Mouse (Mus musculus): ENCODE measurements at regions not wholly inside any gene's neighbourhood (a gene's known extent, or its start where the extent isn't known, plus 50 kb on each side); places are given as distances from the start of the nearest gene placed in this dataset.
"Not testable (repeated sequence)": the region's sequence is repeated elsewhere in the genome, so short reads cannot be mapped to it uniquely, and the experiment has no call there.

DNA sequence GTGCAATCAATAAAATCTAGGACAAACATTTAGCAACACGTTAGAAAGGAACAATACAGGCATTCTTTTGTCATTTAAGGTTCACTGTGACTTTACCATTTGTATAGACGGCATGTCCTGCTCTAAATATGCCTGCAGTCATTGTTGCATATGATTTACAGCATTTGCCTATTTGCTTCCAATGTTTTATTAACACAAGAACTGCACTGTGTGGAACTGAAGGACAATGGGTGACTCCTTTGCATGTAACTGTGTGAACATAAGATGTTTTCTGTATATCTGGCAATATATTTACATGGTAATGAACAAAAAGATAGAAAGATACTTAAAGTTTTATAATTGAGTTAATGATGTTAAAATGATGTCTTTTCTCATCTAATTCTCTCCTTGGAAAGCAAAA is 57.1 kb downstream of the Pou4f1 start:
- DNase-seq (ENCODE audit: inconsistent ontology term), result no peak

DNA sequence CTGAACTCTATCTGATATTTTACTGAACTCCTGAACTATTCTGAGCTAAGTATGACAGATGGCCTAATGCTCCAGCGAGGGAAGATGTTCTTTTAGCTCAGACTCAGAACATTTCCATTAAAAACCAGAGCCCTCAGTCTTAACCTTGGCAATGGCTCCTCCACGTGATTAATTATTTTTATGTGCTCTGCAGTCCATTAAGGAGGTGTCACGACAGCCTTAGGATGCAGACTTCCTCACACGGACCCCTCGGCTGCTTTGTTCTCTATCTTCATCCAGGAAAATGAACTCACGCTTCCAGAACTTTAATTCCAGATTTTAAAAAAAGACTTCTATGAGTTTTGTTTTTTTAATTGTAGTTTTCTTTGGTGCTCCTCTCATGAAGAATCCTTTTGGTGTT is 57.5 kb downstream of the Pou4f1 start:
- DNase-seq (ENCODE audit: inconsistent ontology term), result no peak

DNA sequence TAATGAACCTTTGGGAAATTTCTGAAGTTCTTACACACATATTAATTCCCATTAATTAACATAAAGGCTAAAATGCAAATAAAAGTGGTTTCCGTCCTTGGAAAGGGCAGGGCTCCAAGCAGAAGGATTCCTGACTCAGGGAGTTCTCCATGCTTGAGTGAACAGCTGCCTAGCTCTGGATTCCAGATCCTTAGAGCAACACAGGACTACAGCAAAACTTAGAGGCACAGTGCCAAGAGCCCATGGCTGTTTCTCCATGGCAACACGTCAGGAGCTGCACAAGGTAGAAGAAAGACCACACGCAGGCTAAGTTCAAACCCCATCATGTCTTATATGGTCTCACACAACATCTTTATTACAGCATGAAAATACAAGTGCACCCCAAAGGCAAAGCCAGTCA is 61.7 kb downstream of the Pou4f1 start:
- DNase-seq (ENCODE audit: inconsistent ontology term), result no peak

GRCm38 (mm10) chr14:104389297-104390071 is 78.3 kb downstream of the Pou4f1 start:
- no peak for DNase-seq (ENCODE audit: inconsistent ontology term)

- DNase-seq (ENCODE audit: inconsistent ontology term), result no peak
Measured at GRCm38 (mm10) chr14:104388879-104389278, 78.9 kb downstream of the Pou4f1 start.

DNA sequence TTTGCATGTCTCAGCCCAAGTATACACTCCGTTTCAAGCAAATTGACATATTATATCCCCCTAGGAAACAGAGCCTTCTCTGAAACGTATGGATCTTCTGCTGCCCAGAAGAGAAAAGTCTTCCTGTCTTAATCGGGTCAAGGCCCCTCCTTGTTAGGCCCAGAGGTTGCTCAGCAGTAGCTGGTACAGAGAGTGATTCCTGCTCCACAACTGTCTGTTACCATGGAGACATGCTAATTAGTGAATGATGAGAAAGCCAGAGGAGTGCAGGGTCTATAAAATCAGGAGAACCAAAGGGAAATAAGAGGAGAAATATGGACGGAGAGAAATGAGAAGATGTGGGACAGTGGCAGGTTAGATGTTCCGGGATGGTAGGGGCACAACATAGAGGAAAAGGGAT is 86.8 kb downstream of the Pou4f1 start:
- DNase-seq (ENCODE audit: inconsistent ontology term), result no peak

GRCm38 (mm10) chr14:104372776-104373175 is 95.0 kb downstream of the Pou4f1 start:
- no peak for DNase-seq (ENCODE audit: inconsistent ontology term)

GRCm38 (mm10) chr14:104356636-104357035 is 111.2 kb downstream of the Pou4f1 start:
- DNase-seq (ENCODE audit: inconsistent ontology term), result peak; percentile 4

- not testable (repeated sequence) for DNase-seq (ENCODE audit: inconsistent ontology term)
Measured at GRCm38 (mm10) chr14:104336783-104337182, 131.0 kb downstream of the Pou4f1 start.

- no peak for DNase-seq (ENCODE audit: inconsistent ontology term)
Measured at GRCm38 (mm10) chr14:104326089-104326488, 141.7 kb downstream of the Pou4f1 start.

- DNase-seq (ENCODE audit: inconsistent ontology term), result no peak
Measured at GRCm38 (mm10) chr14:104300141-104300540, 167.7 kb downstream of the Pou4f1 start.

- no peak for DNase-seq (ENCODE audit: inconsistent ontology term)
Measured at GRCm38 (mm10) chr14:104298312-104298711, 169.5 kb downstream of the Pou4f1 start.

- peak; percentile 2 for DNase-seq (ENCODE audit: inconsistent ontology term)
Measured at GRCm38 (mm10) chr14:104297316-104298311, 170.2 kb downstream of the Pou4f1 start.

DNA sequence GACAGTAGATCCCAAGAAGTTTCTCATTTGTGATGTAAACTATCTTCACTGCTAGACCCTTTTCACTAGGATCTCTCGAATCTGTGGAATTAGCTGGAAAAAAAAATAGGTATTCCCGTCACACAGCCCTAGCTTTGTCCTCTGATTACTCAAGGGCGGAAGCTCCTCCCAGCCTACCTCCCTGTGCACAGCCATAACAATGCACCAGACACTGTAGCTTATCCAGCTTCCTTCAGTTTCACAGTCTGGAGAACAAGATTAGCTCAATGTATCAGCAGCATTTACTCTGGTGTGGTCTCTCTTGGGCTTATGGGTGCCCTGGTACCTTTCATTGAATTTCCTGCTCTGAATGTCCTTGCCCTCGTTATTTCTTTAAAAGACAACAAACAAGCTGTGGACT is 174.0 kb downstream of the Pou4f1 start:
- no peak for DNase-seq (ENCODE audit: inconsistent ontology term)

GRCm38 (mm10) chr14:104293147-104293546 is 174.7 kb downstream of the Pou4f1 start:
- no peak for DNase-seq (ENCODE audit: inconsistent ontology term)

- no peak for DNase-seq (ENCODE audit: inconsistent ontology term)
Measured at GRCm38 (mm10) chr14:104280353-104280752, 187.4 kb downstream of the Pou4f1 start.

- DNase-seq (ENCODE audit: inconsistent ontology term), result no peak
Measured at GRCm38 (mm10) chr14:104279890-104280289, 187.9 kb downstream of the Pou4f1 start.

GRCm38 (mm10) chr14:104274752-104275151 is 193.0 kb downstream of the Pou4f1 start:
- no peak for DNase-seq (ENCODE audit: inconsistent ontology term)

DNA sequence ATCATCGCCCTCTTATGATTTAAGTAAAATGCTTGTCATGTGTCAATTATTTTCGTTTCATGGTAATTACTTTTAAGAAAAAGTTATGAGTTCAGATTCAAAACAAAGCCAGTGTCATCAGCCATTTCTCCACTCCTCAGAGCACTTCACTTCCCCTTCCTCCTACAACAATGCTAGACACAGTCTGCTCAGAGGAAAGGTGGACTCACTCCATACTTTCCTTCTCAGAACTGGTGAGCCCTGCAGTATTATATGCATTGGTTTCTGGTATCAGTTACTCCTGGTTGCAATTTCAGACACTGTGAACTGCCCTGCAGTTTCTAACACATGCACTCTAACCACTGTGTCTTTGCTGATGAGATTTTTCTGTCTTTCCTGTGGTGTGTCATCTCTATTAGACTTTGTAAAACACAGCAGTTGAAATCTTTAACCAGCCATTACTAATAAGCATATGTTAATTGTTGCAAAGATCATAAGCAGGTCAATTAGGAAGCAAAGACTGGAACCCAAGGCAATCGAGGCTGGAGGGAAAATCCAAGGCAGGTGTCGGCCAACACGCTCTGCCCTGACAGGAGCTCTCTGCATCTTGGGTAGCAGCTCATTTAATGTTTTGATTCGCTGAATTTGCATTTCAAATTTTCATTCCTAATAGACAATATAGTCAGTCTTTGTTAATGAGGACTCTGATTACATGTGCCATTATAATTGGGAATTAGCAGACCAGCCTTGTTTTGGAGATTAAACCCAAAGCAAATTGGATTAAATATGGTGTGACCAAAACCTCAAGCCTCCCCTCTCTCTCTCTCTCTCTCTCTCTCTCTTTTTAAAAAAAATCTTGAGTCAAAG is 202.7 kb downstream of the Pou4f1 start:
- DNase-seq (ENCODE audit: inconsistent ontology term), result no peak

DNA sequence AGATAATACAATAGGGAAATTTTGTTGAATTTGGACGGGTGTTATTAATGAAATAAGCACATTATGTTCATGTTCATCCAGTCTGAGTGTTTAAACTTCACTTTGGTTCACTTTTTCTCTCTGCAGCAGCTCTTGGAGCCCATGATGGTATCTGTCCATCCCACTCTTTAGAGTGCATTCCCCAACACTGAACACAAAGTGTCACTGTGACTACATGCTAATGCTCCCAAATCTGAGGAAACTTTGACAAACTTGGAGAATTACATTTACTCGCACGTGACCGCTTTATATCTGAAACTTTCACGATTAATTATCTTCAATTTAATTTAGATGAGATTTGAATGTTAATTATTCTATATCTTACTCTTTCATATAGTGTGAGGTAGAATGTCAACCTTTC is 250.8 kb downstream of the Pou4f1 start:
- no peak for DNase-seq (ENCODE audit: inconsistent ontology term)

- DNase-seq (ENCODE audit: inconsistent ontology term), result no peak
Measured at GRCm38 (mm10) chr14:104210719-104211118, 257.1 kb downstream of the Pou4f1 start.

GRCm38 (mm10) chr14:104208855-104209254 is 258.9 kb downstream of the Pou4f1 start:
- DNase-seq (ENCODE audit: inconsistent ontology term), result no peak
